Mouse (Mus musculus) right cerebral cortex, postnatal 25 days (tissue): ENCODE measurements around the gene Mt4.
"Not testable (repeated sequence)": the region's sequence is repeated elsewhere in the genome, so short reads cannot be mapped to it uniquely, and the experiment has no call there.

Source experiments
- DNase-seq: peaks from one replicate; pipeline ENCODE4 v3.0.0; 2022

The Mt4 gene

GRCm38 (mm10) chr8:94136933-94137332 lies at the start of gene Mt4:
TSS of gene Mt4 (plus strand) at chr8:94137197.
- no peak for DNase-seq

- no peak for DNase-seq
These were observed 49.0 kb upstream of the Mt4 start for GRCm38 (mm10) chr8:94087964-94088363.

- DNase-seq: no peak
These were observed 47.3 kb upstream of the Mt4 start for GRCm38 (mm10) chr8:94089715-94090114.

GRCm38 (mm10) chr8:94092848-94093247 lies 44.1 kb upstream of the Mt4 start:
- no peak for DNase-seq

GRCm38 (mm10) chr8:94094281-94094680 lies 42.7 kb upstream of the Mt4 start:
- DNase-seq: no peak

GRCm38 (mm10) chr8:94098081-94098974 lies 38.7 kb upstream of the Mt4 start, which contains the start of gene Bbs2:
TSS of gene Bbs2 (minus strand) at chr8:94098928.
- peak; percentile 100 for DNase-seq

GRCm38 (mm10) chr8:94098996-94099395 lies 38.0 kb upstream of the Mt4 start:
- DNase-seq: no peak

- DNase-seq: peak; percentile 10
These were observed 32.9 kb upstream of the Mt4 start for GRCm38 (mm10) chr8:94104146-94104545.

GRCm38 (mm10) chr8:94107871-94108270 lies 29.1 kb upstream of the Mt4 start:
- DNase-seq: no peak

GRCm38 (mm10) chr8:94109396-94109795 lies 27.6 kb upstream of the Mt4 start:
- no peak for DNase-seq

GRCm38 (mm10) chr8:94109835-94110234 lies 27.2 kb upstream of the Mt4 start:
- no peak for DNase-seq

- DNase-seq: no peak
These were observed 26.3 kb upstream of the Mt4 start for GRCm38 (mm10) chr8:94110526-94111177.

- DNase-seq: no peak
These were observed 23.6 kb upstream of the Mt4 start for GRCm38 (mm10) chr8:94113435-94113834.

GRCm38 (mm10) chr8:94113972-94114371 lies 23.0 kb upstream of the Mt4 start:
- no peak for DNase-seq

GRCm38 (mm10) chr8:94118776-94119430 lies 18.1 kb upstream of the Mt4 start:
- peak; percentile 38 for DNase-seq

- no peak for DNase-seq
These were observed 15.4 kb upstream of the Mt4 start for GRCm38 (mm10) chr8:94121625-94122024.

GRCm38 (mm10) chr8:94122711-94123468 lies 14.1 kb upstream of the Mt4 start:
- no peak for DNase-seq

GRCm38 (mm10) chr8:94127711-94128110 lies 9.3 kb upstream of the Mt4 start:
- DNase-seq: no peak

- no peak for DNase-seq
These were observed 7.7 kb upstream of the Mt4 start for GRCm38 (mm10) chr8:94129133-94129789.

- DNase-seq: no peak
These were observed 6.9 kb upstream of the Mt4 start for GRCm38 (mm10) chr8:94130126-94130525.

GRCm38 (mm10) chr8:94132096-94132495 lies 4.9 kb upstream of the Mt4 start:
- no peak for DNase-seq

- not testable (repeated sequence) for DNase-seq
These were observed 2.4 kb upstream of the Mt4 start for GRCm38 (mm10) chr8:94134601-94135000.
